Mouse (Mus musculus) C2C12 (cell line): ENCODE measurements around the gene Zc3h18. TPM values are rescaled to one million over a fixed set of nuclear protein-coding genes. Genes with fewer than 3 reads are reported as not detected.

Experiments used
- H3K27me3 ChIP-seq: one replicate; pipeline ENCODE4 v1.6.1; 2011; ENCODE audit not compliant: control insufficient read depth, insufficient read depth, insufficient read length
- H3K36me3 ChIP-seq: one replicate; pipeline ENCODE4 v1.6.1; 2011; ENCODE audit not compliant: control insufficient read depth, insufficient read depth
- H3K4me3 ChIP-seq: one replicate; pipeline ENCODE4 v1.5.1; 2011; ENCODE audit warnings: mild to moderate bottlenecking, control low read depth; ENCODE audit not compliant: poor library complexity, insufficient read depth, severe bottlenecking
- H3K79me2 ChIP-seq: one replicate; pipeline ENCODE4 v1.6.1; 2011; ENCODE audit not compliant: control insufficient read depth, insufficient read depth
- H3K79me3 ChIP-seq: one replicate; pipeline ENCODE4 v1.6.1; 2011; ENCODE audit warnings: low read depth, control low read depth
- H3ac ChIP-seq: one replicate; pipeline ENCODE3; 2011; ENCODE audit warnings: low read depth; ENCODE audit not compliant: control insufficient read depth, insufficient read length
- CEBPB ChIP-seq: IDR thresholded peaks from one replicate; pipeline ENCODE4 v1.6.1; 2011; ENCODE audit warnings: low read depth, mild to moderate bottlenecking, control low read depth, moderate library complexity
- CTCF ChIP-seq: IDR thresholded peaks from one replicate; pipeline ENCODE4 v1.5.1; 2011; ENCODE audit not compliant: control insufficient read depth, insufficient read depth, insufficient read length
- FOSL1 ChIP-seq: IDR thresholded peaks from one replicate; pipeline ENCODE4 v1.8.0; 2011; ENCODE audit warnings: mild to moderate bottlenecking, low read length; ENCODE audit not compliant: poor library complexity, insufficient read depth, severe bottlenecking
- MAX ChIP-seq: IDR thresholded peaks from one replicate; pipeline ENCODE4 v1.6.1; 2011; ENCODE audit warnings: mild to moderate bottlenecking, control low read depth
- MYOD1 ChIP-seq: IDR thresholded peaks from one replicate; pipeline ENCODE4 v1.6.1; 2011; ENCODE audit warnings: low read depth; ENCODE audit not compliant: control insufficient read depth, insufficient read length
- MYOG ChIP-seq: IDR thresholded peaks from one replicate; pipeline ENCODE4 v1.6.1; 2011; ENCODE audit not compliant: control insufficient read depth, insufficient read length; ENCODE audit errors: extremely low read depth
- USF1 ChIP-seq: IDR thresholded peaks from one replicate; pipeline ENCODE4 v1.6.1; 2011; ENCODE audit warnings: low read depth, mild to moderate bottlenecking, control low read depth, moderate library complexity
- polyA plus RNA-seq: library from polyadenylated mRNA; unstranded; fragments of >200 nt; fragmentation: generic; extraction: Trizol; gene quantifications from one replicate; pipeline ENCODE4 v1.2.1, GENCODE M21; 2012; ENCODE audit warnings: missing spikeins

Zc3h18 gene
- polyA plus RNA-seq, 1 experiment, result 43.5 TPM

DNA sequence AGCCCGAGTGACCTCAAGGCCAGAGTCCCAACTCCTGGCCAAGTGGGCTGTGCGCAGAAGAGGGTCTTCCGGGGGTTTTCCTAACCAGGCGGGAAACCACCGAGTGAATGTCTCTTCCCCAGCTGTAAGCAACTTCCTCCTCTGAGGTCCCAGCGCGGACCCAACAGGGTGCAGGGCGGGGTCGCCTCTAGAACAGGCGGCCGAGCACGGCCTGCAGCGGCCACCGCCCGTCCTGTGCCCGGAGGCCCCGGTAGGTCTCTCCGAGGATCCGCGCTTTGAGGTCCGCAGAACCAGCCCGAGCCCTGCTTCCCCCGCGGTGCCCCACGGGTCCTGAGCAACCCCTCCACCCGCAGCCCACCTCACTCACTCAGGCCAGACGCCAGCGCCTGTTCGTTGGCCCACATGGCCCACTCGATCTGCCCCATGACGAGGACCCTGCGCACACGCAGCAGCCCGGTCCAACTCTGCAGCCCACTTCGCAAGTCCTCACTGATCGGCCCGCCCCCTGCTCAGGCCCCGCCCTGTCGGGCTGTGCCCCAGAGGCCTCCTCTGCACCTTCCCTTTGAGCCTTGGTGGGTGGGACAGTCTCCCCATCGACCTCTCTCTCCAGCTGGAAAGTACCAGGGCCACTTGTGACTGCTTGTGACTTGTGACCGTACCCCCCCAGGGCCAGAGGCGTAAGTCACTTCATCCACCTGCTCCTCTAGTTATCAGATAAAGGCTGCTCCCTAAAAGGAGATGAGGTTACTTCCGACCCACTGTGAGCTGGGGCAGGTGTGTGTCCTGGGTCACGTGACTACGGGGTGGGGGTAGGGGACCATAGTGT is 56.2 kb downstream of the Zc3h18 start, which contains the start of gene Cyba:
Gene Cyba, minus strand, starts transcription at position 488 of the 826 bp plus-strand sequence.
- Histone ChIP-seq H3K79me2 (no peaks in the 10 kb centered on the region), H3K27me3 (peaks cover 3% of the 10 kb centered on the region), H3K36me3 (no peaks in the 10 kb centered on the region), H3ac (no peak within 1 kb of the TSS), H3K79me3 (no peaks in the 10 kb centered on the region), H3K4me3 (no peak within 1 kb of the TSS)
- TF ChIP-seq USF1 (no peak), CTCF (no peak), FOSL1 (no peak), MYOD1 (no peak)

DNA sequence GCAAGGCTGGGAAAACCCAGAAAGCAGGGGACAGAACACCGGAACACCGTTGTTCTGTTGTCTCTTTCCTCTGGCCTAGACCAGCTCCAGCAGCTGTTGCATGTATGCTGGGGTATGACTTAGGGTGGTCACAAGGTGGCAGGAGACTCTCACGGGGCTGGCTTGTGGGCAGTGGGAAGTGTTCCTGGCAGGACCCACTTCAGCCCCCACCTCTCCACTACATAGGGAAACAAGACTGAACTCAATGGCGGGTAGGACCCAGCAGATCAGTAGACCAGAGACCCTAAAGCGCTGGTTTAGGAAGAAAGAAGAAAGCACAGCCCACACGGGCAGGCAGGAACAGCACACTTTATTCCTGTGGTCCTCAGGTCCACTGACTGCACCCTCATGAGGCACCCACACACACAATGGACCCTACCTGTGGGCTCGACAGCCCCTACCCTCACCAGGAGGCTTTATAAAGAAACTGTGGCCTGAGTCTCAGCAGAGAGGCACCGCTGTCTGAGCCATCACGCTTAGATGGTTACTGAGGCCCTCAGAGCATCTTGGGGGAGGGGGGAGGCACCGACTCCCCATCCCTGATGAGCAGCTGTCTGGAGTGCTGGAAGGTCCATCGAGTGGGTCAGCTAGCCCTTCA is 57.0 kb downstream of the Zc3h18 start:
- TF ChIP-seq MYOD1, result no peak
- no peak for TF ChIP-seq FOSL1
- TF ChIP-seq MAX, result no peak
- TF ChIP-seq CTCF, result no peak
- TF ChIP-seq MYOG, result no peak
- TF ChIP-seq CEBPB, result no peak
- TF ChIP-seq USF1, result no peak
- Histone ChIP-seq H3K79me2 (no peaks in the 10 kb centered on the region), H3K27me3 (peaks cover 3% of the 10 kb centered on the region), H3ac (no peak overlapping the region), H3K36me3 (no peaks in the 10 kb centered on the region), H3K4me3 (no peak overlapping the region), H3K79me3 (no peaks in the 10 kb centered on the region)

DNA sequence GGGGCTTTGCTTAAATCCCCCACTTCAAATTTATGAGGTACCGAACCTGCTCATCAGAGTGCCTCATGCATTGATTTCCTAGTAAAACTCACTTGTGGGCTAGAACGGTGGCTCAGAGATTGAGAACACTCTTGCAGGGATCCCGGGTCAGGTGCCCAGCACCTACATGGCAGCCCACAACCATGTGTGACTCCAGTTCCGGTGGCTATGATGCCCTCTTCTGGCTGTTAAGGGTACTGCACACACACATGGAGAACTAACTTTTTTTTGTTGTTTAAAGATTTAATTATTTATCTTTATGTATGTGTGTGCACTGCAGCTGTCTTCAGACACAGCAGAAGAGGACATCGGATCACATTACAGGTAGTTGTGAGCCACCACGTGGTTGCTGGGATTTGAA is 59.0 kb downstream of the Zc3h18 start:
- H3K36me3 ChIP-seq, result no peaks in the 10 kb centered on the region
- no peak for TF ChIP-seq MAX
- TF ChIP-seq CEBPB, result no peak
- no peak for TF ChIP-seq FOSL1
- TF ChIP-seq MYOG, result no peak
- TF ChIP-seq MYOD1, result no peak
- TF ChIP-seq CTCF, result no peak
- no peak for TF ChIP-seq USF1
- H3K79me2 ChIP-seq, result no peaks in the 10 kb centered on the region
- H3ac ChIP-seq, result no peak overlapping the region
- no peaks in the 10 kb centered on the region for H3K27me3 ChIP-seq
- H3K79me3 ChIP-seq, result no peaks in the 10 kb centered on the region
- no peak overlapping the region for H3K4me3 ChIP-seq

DNA sequence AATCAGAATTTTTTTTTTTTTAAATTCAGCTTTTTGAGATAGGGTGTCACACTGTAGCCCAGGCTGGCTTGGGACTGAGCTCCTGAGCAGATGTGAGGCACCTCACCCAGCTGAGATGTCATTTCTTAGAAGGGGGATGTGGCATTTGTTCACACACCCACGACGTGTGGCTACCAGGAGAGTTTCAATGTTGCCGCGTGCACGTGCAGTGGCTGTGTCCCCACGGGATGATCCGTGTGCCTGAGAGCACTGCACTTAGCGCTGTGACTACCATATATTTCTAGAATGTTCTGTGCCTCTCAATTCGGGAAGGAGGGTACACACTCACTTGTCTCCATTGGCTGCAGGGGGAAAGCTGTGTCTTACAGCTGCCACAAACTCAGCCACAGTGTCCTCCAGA is 59.7 kb downstream of the Zc3h18 start:
- TF ChIP-seq FOSL1 (no peak), MYOG (no peak), USF1 (no peak), CEBPB (no peak), MYOD1 (no peak), MAX (no peak), CTCF (no peak)
- no peaks in the 10 kb centered on the region for H3K36me3 ChIP-seq

DNA sequence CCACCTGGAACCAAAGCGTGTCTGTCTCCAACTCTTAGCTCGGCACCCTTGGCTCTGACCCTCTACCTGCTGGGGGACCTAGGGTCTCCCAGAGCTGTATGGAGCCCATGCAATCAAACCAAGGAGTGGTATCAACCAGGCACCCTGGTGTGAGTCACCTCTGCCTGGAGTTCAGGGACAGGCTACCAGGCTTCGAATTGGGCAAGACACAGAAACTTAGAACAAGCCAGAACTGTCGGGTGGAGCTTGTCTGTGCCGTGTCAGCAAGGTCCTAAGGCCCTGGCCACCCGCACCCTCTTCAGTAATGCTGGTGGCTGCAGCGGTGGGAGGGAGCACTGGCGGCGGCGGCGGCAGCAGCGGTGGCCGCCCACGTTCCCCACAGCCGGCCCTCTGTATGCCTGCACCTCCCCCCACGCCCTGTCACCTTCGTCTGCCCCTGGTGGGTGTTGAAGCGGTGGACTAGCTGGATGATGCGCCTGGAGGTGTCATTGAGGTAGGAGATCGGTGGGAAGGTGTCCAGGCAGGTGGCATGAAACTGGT is 60.2 kb downstream of the Zc3h18 start:
- Histone ChIP-seq H3K79me3 (no peaks in the 10 kb centered on the region), H3ac (no peak overlapping the region), H3K27me3 (no peaks in the 10 kb centered on the region), H3K36me3 (no peaks in the 10 kb centered on the region), H3K79me2 (no peaks in the 10 kb centered on the region), H3K4me3 (no peak overlapping the region)
- no peak for TF ChIP-seq MYOD1
- no peak for TF ChIP-seq CEBPB
- TF ChIP-seq FOSL1, result no peak
- no peak for TF ChIP-seq MAX
- no peak for TF ChIP-seq MYOG
- no peak for TF ChIP-seq USF1
- TF ChIP-seq CTCF, result no peak

More for the DNA sequence above, 59.7 kb downstream of the Zc3h18 start:
- Histone ChIP-seq H3ac (no peak overlapping the region), H3K4me3 (no peak overlapping the region), H3K79me2 (no peaks in the 10 kb centered on the region), H3K27me3 (no peaks in the 10 kb centered on the region), H3K79me3 (no peaks in the 10 kb centered on the region)

DNA sequence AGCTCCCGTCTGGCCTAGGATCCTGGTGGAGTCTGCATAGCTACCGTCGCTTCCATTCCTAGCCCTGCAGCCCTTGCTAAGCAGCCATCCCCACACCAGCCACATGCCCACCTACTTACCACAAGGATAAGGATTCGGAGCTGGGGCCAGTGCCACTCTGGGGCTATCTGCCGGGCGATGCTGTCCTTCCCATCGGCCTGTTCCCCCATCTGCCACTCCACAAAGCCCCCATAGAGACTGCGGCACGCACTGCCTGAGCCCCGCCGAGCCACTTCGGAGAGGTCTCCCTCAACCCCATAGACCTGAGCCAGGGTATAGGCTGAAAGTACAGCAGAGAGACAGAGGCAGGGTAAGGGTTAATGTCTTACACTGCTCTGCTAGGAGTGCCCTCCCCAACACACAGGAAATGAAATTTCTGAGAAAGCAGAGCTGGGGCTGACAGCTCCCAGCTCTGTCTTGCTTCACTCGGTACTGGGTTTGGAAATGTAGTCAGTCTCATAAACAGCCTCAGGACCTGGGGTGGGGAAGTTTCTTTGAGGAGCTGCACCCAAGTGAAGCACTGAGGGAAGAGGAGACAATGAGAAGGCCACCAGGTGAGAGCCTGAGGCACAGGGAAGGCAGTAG is 61.4 kb downstream of the Zc3h18 start:
- Histone ChIP-seq H3K79me2 (no peaks in the 10 kb centered on the region), H3K27me3 (no peaks in the 10 kb centered on the region), H3K4me3 (no peak overlapping the region), H3K36me3 (no peaks in the 10 kb centered on the region), H3K79me3 (no peaks in the 10 kb centered on the region), H3ac (no peak overlapping the region)
- TF ChIP-seq CTCF (no peak), MAX (no peak), CEBPB (no peak), FOSL1 (no peak), MYOD1 (no peak), MYOG (no peak), USF1 (no peak)
